Mouse (Mus musculus) bone marrow, adult 2 months (tissue): ENCODE results near the gene Hist1h4m.
"Not testable (repeated sequence)": the region's sequence is repeated elsewhere in the genome, so short reads cannot be mapped to it uniquely, and the experiment has no call there.

Experiments used
- CTCF ChIP-seq: fragments of 200-500 bp; IDR thresholded peaks from 2 replicates; pipeline ENCODE4 v1.5.1; 2011; ENCODE audit warnings: low read length, control low read depth; ENCODE audit not compliant: control insufficient read depth, insufficient read depth
- POLR2A ChIP-seq: fragments of 200-500 bp; IDR thresholded peaks from 2 replicates; pipeline ENCODE4 v1.6.1; 2011; ENCODE audit warnings: low read depth, mild to moderate bottlenecking, control low read depth, low read length, borderline replicate concordance; ENCODE audit not compliant: control insufficient read depth

DNA sequence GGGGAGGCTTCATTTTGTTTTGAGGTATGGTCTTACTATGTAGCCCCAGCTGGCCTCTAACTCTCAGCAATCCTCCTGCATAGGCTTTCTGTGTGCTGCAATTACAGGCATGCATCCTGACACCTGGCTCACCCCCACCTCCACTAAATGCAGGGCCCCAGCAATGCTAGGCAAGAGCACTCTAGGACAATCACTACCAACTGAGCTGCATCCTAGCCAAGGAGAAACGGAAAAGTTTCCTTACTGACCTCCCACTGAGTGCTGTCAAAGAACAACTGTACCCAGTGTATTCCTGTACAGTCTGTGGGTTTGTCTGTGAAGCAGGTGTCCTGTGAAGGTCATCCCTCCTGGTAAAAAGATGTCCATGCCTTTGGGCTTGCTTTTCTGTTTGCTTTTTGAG, 39.1 kb downstream of the Hist1h4m start:
- not testable (repeated sequence) for TF ChIP-seq CTCF, POLR2A
